Mouse (Mus musculus): ENCODE data around the gene Pcp2. TPM values are rescaled to one million over a fixed set of nuclear protein-coding genes. Genes with fewer than 3 reads are reported as not detected.

The Pcp2 gene
- total and polyA plus RNA-seq, 3 experiments: not detected

Other genes starting within 250 kb of the Pcp2 start
- 10 to 100 TPM; 28.1 to 36.1 TPM for gene Arhgef18, start 232.5 kb downstream of the Pcp2 start, total RNA-seq (2021)
- gene Arhgef18, start 232.5 kb downstream of the Pcp2 start, polyA plus RNA-seq (2012; rRNA removed): 43.2 and 48.4 TPM in 2 replicates
- 10 to 100 TPM; 10.4 TPM for gene Pex11g, start 157.9 kb downstream of the Pcp2 start, total RNA-seq (2021)
- gene Pex11g, start 157.9 kb downstream of the Pcp2 start, polyA plus RNA-seq (2012; rRNA removed): 11.8 and 16.9 TPM in 2 replicates
- gene Tex45, start 154.7 kb downstream of the Pcp2 start, total RNA-seq (2021): under 1 TPM in 1 of 2 experiments, not detected in 1; 0.17 TPM
- 0.16 and 0.17 TPM in 2 replicates for gene Tex45, start 154.7 kb downstream of the Pcp2 start, polyA plus RNA-seq (2012; rRNA removed)
- gene Zfp358, start 132.4 kb downstream of the Pcp2 start, total RNA-seq (2021): 10 to 100 TPM; 22.5 to 23.2 TPM
- 80.1 and 81.3 TPM in 2 replicates for gene Zfp358, start 132.4 kb downstream of the Pcp2 start, polyA plus RNA-seq (2012; rRNA removed)
- 10 to 100 TPM; 42.5 to 45.0 TPM for gene Mcoln1, start 125.1 kb downstream of the Pcp2 start, total RNA-seq (2021)
- gene Mcoln1, start 125.1 kb downstream of the Pcp2 start, polyA plus RNA-seq (2012; rRNA removed): 1,409 and 1,463 TPM in 2 replicates
- gene Pnpla6, start 110.2 kb downstream of the Pcp2 start, total RNA-seq (2021): 10 to 100 TPM; 35.2 to 38.8 TPM
- 48.3 and 54.6 TPM in 2 replicates for gene Pnpla6, start 110.2 kb downstream of the Pcp2 start, polyA plus RNA-seq (2012; rRNA removed)
- gene C330021F23Rik, start 57.6 kb downstream of the Pcp2 start, total RNA-seq (2021): not detected
- 0.11 TPM in 1 of 2 replicates, not detected in the other for gene C330021F23Rik, start 57.6 kb downstream of the Pcp2 start, polyA plus RNA-seq (2012; rRNA removed)
- gene Camsap3, start 38.3 kb downstream of the Pcp2 start, total RNA-seq (2021): 10 to 100 TPM in 1 of 2 experiments, 1 to 10 TPM in 1; 5.2 to 13.3 TPM
- gene Camsap3, start 38.3 kb downstream of the Pcp2 start, polyA plus RNA-seq (2012; rRNA removed): 6.4 and 7.4 TPM in 2 replicates
- 10 to 100 TPM; 34.8 to 36.8 TPM for gene Xab2, start 4.2 kb downstream of the Pcp2 start, total RNA-seq (2021)
- 40.7 and 40.9 TPM in 2 replicates for gene Xab2, start 4.2 kb downstream of the Pcp2 start, polyA plus RNA-seq (2012; rRNA removed)
- 100 to 1,000 TPM; 153 to 159 TPM for gene Pet100, start 4.0 kb downstream of the Pcp2 start, total RNA-seq (2021)
- 1.7 and 2.2 TPM in 2 replicates for gene Pet100, start 4.0 kb downstream of the Pcp2 start, polyA plus RNA-seq (2012; rRNA removed)
- gene Stxbp2, start 5.4 kb upstream of the Pcp2 start, total RNA-seq (2021): 100 to 1,000 TPM in 1 of 2 experiments, 10 to 100 TPM in 1; 72.1 to 131 TPM
- gene Stxbp2, start 5.4 kb upstream of the Pcp2 start, polyA plus RNA-seq (2012; rRNA removed): 106 and 141 TPM in 2 replicates
- gene Retn, start 30.2 kb upstream of the Pcp2 start, total RNA-seq (2021): 100 to 1,000 TPM; 165 to 223 TPM
- 59.9 and 96.4 TPM in 2 replicates for gene Retn, start 30.2 kb upstream of the Pcp2 start, polyA plus RNA-seq (2012; rRNA removed)
- under 1 TPM in 1 of 2 experiments, not detected in 1; 0.49 TPM for gene Mcemp1, start 40.2 kb upstream of the Pcp2 start, total RNA-seq (2021)
- not detected in 2 replicates for gene Mcemp1, start 40.2 kb upstream of the Pcp2 start, polyA plus RNA-seq (2012; rRNA removed)
- gene Fcor, start 46.8 kb upstream of the Pcp2 start, total RNA-seq (2021): 10 to 100 TPM; 59.0 to 69.8 TPM
- gene Fcor, start 46.8 kb upstream of the Pcp2 start, polyA plus RNA-seq (2012; rRNA removed): 18.3 and 18.8 TPM in 2 replicates
- 10 to 100 TPM; 19.3 to 19.6 TPM for gene Trappc5, start 50.8 kb upstream of the Pcp2 start, total RNA-seq (2021)
- gene Trappc5, start 50.8 kb upstream of the Pcp2 start, polyA plus RNA-seq (2012; rRNA removed): 29.7 and 35.8 TPM in 2 replicates
- gene Fcer2a, start 68.6 kb upstream of the Pcp2 start, total RNA-seq (2021): under 1 TPM in 1 of 2 experiments, not detected in 1; 0.41 TPM
- 0.07 and 0.26 TPM in 2 replicates for gene Fcer2a, start 68.6 kb upstream of the Pcp2 start, polyA plus RNA-seq (2012; rRNA removed)
- under 1 TPM in 1 of 2 experiments, not detected in 1; 0.24 TPM for gene Clec4g, start 95.1 kb upstream of the Pcp2 start, total RNA-seq (2021)
- 0.08 TPM in 1 of 2 replicates, not detected in the other for gene Clec4g, start 95.1 kb upstream of the Pcp2 start, polyA plus RNA-seq (2012; rRNA removed)
- gene Cd209a, start 123.4 kb upstream of the Pcp2 start, total RNA-seq (2021): under 1 TPM; 0.90 to 0.92 TPM
- gene Cd209a, start 123.4 kb upstream of the Pcp2 start, polyA plus RNA-seq (2012; rRNA removed): 0.19 TPM in 1 of 2 replicates, not detected in the other
- not detected for gene Cd209e, start 228.8 kb upstream of the Pcp2 start, total RNA-seq (2021)
- not detected in 2 replicates for gene Cd209e, start 228.8 kb upstream of the Pcp2 start, polyA plus RNA-seq (2012; rRNA removed)

All from adrenal gland, adult 2 months (tissue).